Mouse (Mus musculus) liver, embryonic 13.5 days (tissue): ENCODE data around the gene Cope. TPM values are rescaled to one million over a fixed set of nuclear protein-coding genes. Genes with fewer than 3 reads are reported as not detected.

Experiments used
- ATAC-seq: fragments of 200-750 bp; cut with Nextera tagmentation; 2 replicates; pipeline ENCODE4 v1.8.0; 2017; ENCODE audit warnings: low read depth, mild to moderate bottlenecking, moderate number of reproducible peaks, moderate library complexity
- DNase-seq: peaks from one replicate; pipeline ENCODE4 v3.0.0; 2022
- H3K27ac ChIP-seq: fragments of 300-500 bp; sonication (generic); 2 replicates; pipeline ENCODE4 v1.5.1; 2015; ENCODE audit warnings: moderate library complexity, mild to moderate bottlenecking, inconsistent platforms
- H3K27me3 ChIP-seq: fragments of 300-500 bp; sonication (generic); 2 replicates; pipeline ENCODE4 v1.6.1; 2015; ENCODE audit warnings: mild to moderate bottlenecking, inconsistent platforms
- H3K36me3 ChIP-seq: fragments of 300-500 bp; sonication (generic); 2 replicates; pipeline ENCODE4 v1.6.1; 2015; ENCODE audit warnings: mild to moderate bottlenecking, inconsistent platforms
- H3K4me1 ChIP-seq: fragments of 300-500 bp; sonication (generic); replicated peaks from 2 replicates; pipeline ENCODE4 v1.6.1; 2015; ENCODE audit warnings: inconsistent platforms
- H3K4me2 ChIP-seq: fragments of 300-500 bp; sonication (generic); 2 replicates; pipeline ENCODE4 v1.6.1; 2015; ENCODE audit warnings: inconsistent platforms, mild to moderate bottlenecking, moderate library complexity
- H3K4me3 ChIP-seq: fragments of 300-500 bp; sonication (generic); replicated peaks from 2 replicates; pipeline ENCODE4 v1.5.1; 2015; ENCODE audit warnings: mild to moderate bottlenecking, inconsistent platforms
- H3K9ac ChIP-seq: fragments of 300-500 bp; sonication (generic); 2 replicates; pipeline ENCODE4 v1.6.1; 2015; ENCODE audit warnings: mild to moderate bottlenecking, inconsistent platforms
- H3K9me3 ChIP-seq: fragments of 300-500 bp; sonication (generic); replicated peaks from 2 replicates; pipeline ENCODE4 v1.6.1; 2016; ENCODE audit warnings: inconsistent platforms
- WGBS: fragments of 180-500 bp; shearing (Covaris S2); methylation state at CpG from one replicate; pipeline ENCODE4 v1.1.7; 2015; ENCODE audit not compliant: insufficient replicate concordance; 5-methylcytosine and 5-hydroxymethylcytosine counted together
- polyA plus RNA-seq: library from polyadenylated mRNA; unstranded; fragments of >200 nt; fragmentation: Nextera tagmentation; extraction: Ambion mirVana; gene quantifications from 2 replicates; pipeline ENCODE4 v1.2.1, GENCODE M21; 2015

The Cope gene
- polyA plus RNA-seq, 1 experiment from 2014 or later, result 197 TPM

GRCm38 (mm10) chr8:70309311-70309710 is 7.0 kb downstream of the Cope start:
- ATAC-seq (no peak), DNase-seq (no peak)
- Histone ChIP-seq H3K9me3 (no peaks in the 10 kb centered on the region), H3K36me3 (peaks cover 91% of the 10 kb centered on the region), H3K27ac (no peak overlapping the region), H3K27me3 (no peaks in the 10 kb centered on the region), H3K9ac (no peak overlapping the region), H3K4me3 (no peak overlapping the region), H3K4me1 (peaks cover 2% of the 10 kb centered on the region), H3K4me2 (no peak overlapping the region)
- 39% methylated on average over 2 of the region's 2 CpGs for WGBS

DNA sequence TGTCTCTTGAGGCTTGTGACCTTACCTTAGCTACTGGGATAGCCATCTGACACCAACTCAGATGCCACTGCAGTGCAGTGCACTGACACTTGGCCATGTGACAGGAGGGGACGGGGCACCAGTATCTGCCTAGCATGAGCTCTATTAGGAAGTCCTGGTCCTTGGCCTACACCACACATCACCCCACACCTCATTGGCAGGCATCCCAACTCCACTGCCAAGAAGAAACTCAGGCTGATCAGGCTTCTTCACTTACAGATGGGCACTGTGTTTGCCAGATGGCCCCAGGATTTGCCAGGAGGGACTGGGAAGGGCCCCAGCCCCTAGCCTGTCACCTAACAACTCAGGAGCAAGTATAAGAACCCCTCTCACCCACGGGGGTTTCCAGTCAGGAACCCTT is 11.1 kb downstream of the Cope start:
- peaks cover 51% of the 10 kb centered on the region for H3K36me3 ChIP-seq

GRCm38 (mm10) chr8:70315624-70316510 is 13.5 kb downstream of the Cope start, which contains the start of gene Cers1:
Gene Cers1, plus strand, starts transcription at chr8:70315775.
- Histone ChIP-seq H3K4me2 (peak within 1 kb of the TSS; percentile 75), H3K36me3 (peaks cover 29% of the 10 kb centered on the region), H3K9me3 (no peaks in the 10 kb centered on the region), H3K27ac (no peak within 1 kb of the TSS), H3K27me3 (peaks cover 44% of the 10 kb centered on the region), H3K4me1 (peaks cover 22% of the 10 kb centered on the region), H3K9ac (peak within 1 kb of the TSS; percentile 33), H3K4me3 (peak within 1 kb of the TSS; percentile 56)
- peak; percentile 33 for DNase-seq
- peak; percentile 55 for ATAC-seq
- WGBS, result 3% methylated on average over 66 of the region's 66 CpGs

More for the DNA sequence above, 11.1 kb downstream of the Cope start:
- DNase-seq, result no peak
- peaks cover 22% of the 10 kb centered on the region for H3K4me1 ChIP-seq
- H3K27me3 ChIP-seq, result peaks cover 37% of the 10 kb centered on the region
- ATAC-seq, result no peak
- no peak overlapping the region for H3K4me3 ChIP-seq
- H3K27ac ChIP-seq, result no peak overlapping the region
- H3K4me2 ChIP-seq, result no peak overlapping the region
- no peak overlapping the region for H3K9ac ChIP-seq
- 73% methylated on average over 2 of the region's 2 CpGs for WGBS
- no peaks in the 10 kb centered on the region for H3K9me3 ChIP-seq

- 22% methylated on average over 15 of the region's 15 CpGs for WGBS
- no peak overlapping the region for H3K9ac ChIP-seq
- H3K36me3 ChIP-seq, result peaks cover 20% of the 10 kb centered on the region
- H3K27me3 ChIP-seq, result peaks cover 44% of the 10 kb centered on the region
- H3K4me2 ChIP-seq, result peak overlapping the region; percentile 75
- no peaks in the 10 kb centered on the region for H3K9me3 ChIP-seq
- ATAC-seq, result peak; percentile 22; the same call in 1 of the 2 replicates
- H3K4me1 ChIP-seq, result peaks cover 22% of the 10 kb centered on the region
- no peak for DNase-seq
- peak overlapping the region; percentile 56 for H3K4me3 ChIP-seq
- no peak overlapping the region for H3K27ac ChIP-seq
Observed at GRCm38 (mm10) chr8:70316511-70317504, 14.5 kb downstream of the Cope start.

DNA sequence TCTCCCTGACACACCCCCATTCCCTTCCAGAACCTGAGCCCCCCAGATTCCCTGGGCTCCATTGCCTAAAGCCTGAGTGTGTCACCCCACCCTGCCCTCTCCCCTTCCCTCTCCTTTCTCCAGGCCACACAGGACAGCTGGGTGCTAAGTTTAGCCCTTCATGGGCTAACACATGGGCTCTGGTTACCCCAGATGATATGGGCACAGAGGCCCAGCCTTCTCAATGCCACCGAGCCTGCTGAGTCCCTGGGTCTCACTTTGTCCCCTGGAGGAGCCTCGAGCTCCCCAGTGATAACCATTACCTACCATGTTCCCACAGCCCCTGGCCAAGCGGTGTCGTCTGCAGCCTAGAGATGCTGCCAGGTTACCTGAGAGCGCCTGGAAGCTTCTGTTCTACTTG is 15.6 kb downstream of the Cope start:
- Histone ChIP-seq H3K4me2 (no peak overlapping the region), H3K9me3 (no peaks in the 10 kb centered on the region), H3K27me3 (peaks cover 44% of the 10 kb centered on the region), H3K9ac (no peak overlapping the region), H3K36me3 (peaks cover 9% of the 10 kb centered on the region), H3K27ac (no peak overlapping the region), H3K4me1 (peaks cover 22% of the 10 kb centered on the region), H3K4me3 (no peak overlapping the region)
- 63% methylated on average over 5 of the region's 5 CpGs for WGBS
- ATAC-seq (no peak), DNase-seq (no peak)

DNA sequence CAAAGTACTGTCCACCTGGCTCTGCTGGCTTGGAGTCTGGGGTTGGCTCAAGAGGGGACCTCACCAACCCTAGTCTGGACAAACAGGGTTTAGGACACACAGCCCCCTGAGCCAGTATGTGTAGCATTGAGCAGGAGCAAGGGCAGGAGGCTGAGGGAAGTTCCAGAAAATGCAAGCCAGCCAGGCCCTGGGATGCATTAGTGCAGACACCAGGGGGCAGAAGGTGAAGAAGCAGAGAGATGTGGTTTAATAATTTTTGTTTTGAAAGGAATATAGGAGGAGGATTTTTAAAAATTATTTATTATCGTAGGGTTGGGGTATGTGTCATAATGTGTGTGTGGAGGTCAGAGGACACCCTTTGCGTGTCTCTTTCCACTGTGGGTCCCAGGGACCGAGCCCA is 21.4 kb downstream of the Cope start:
- H3K9me3 ChIP-seq, result 0 out of 2 replicates have a peak, but pooled peaks cover 3% of the 10 kb centered on the region

DNA sequence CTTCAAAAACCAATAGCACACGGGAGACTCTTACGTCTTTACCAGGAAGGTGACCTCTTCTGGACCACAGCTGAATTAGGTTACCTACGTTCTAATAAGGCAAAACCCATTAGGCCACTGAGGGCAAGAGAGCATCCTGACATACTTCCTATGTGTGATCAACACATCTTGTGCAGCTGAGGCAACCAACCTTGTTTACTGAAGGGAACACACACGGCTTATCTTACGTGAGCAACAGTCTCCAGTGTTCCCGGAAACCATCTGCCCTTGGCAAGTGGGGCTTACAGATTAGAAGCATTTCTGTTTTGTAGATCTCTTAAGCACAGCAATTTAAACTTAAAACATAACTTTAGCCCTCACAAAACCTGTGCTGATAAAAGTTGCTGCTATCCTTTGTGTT is 25.2 kb downstream of the Cope start:
- Histone ChIP-seq H3K4me3 (no peak overlapping the region), H3K36me3 (peaks cover 20% of the 10 kb centered on the region), H3K9me3 (0 out of 2 replicates have a peak, but pooled peaks cover 3% of the 10 kb centered on the region), H3K27ac (peak overlapping the region; percentile 93), H3K9ac (peak overlapping the region; percentile 41; the same call in 1 of the 2 replicates), H3K4me2 (peak overlapping the region; percentile 33), H3K4me1 (peaks cover 55% of the 10 kb centered on the region), H3K27me3 (no peaks in the 10 kb centered on the region; the same call in 1 of the 2 replicates)
- peak; percentile 75 for ATAC-seq
- 60% methylated on average over 6 of the region's 6 CpGs for WGBS
- DNase-seq, result peak; percentile 64

More for the DNA sequence above, 21.4 kb downstream of the Cope start:
- no peak overlapping the region for H3K4me3 ChIP-seq
- H3K36me3 ChIP-seq, result no peaks in the 10 kb centered on the region; the same call in 1 of the 2 replicates
- no peak overlapping the region; the same call in 1 of the 2 replicates for H3K27ac ChIP-seq
- no peak overlapping the region for H3K4me2 ChIP-seq
- peaks cover 19% of the 10 kb centered on the region for H3K4me1 ChIP-seq
- DNase-seq (no peak), ATAC-seq (no peak)
- H3K27me3 ChIP-seq, result peaks cover 5% of the 10 kb centered on the region
- H3K9ac ChIP-seq, result no peak overlapping the region
- 75% methylated on average over 3 of the region's 3 CpGs for WGBS

- Histone ChIP-seq H3K4me2 (peak within 1 kb of the TSS; percentile 26), H3K36me3 (peaks cover 38% of the 10 kb centered on the region), H3K9ac (no peak within 1 kb of the TSS; the same call in 1 of the 2 replicates), H3K4me1 (peaks cover 55% of the 10 kb centered on the region), H3K9me3 (0 out of 2 replicates have a peak, but pooled peaks cover 3% of the 10 kb centered on the region), H3K27ac (peak within 1 kb of the TSS; percentile 93), H3K4me3 (no peak within 1 kb of the TSS), H3K27me3 (no peaks in the 10 kb centered on the region; the same call in 1 of the 2 replicates)
- ATAC-seq (0 out of 2 replicates have a peak, but pooled peaks have one; percentile 9), DNase-seq (peak; percentile 50)
- 38% methylated on average over 14 of the region's 14 CpGs for WGBS
Observed at GRCm38 (mm10) chr8:70329124-70329834, 27.0 kb downstream of the Cope start, which contains the start of gene Gdf1. Gene Gdf1, plus strand, starts transcription at chr8:70329817.

DNA sequence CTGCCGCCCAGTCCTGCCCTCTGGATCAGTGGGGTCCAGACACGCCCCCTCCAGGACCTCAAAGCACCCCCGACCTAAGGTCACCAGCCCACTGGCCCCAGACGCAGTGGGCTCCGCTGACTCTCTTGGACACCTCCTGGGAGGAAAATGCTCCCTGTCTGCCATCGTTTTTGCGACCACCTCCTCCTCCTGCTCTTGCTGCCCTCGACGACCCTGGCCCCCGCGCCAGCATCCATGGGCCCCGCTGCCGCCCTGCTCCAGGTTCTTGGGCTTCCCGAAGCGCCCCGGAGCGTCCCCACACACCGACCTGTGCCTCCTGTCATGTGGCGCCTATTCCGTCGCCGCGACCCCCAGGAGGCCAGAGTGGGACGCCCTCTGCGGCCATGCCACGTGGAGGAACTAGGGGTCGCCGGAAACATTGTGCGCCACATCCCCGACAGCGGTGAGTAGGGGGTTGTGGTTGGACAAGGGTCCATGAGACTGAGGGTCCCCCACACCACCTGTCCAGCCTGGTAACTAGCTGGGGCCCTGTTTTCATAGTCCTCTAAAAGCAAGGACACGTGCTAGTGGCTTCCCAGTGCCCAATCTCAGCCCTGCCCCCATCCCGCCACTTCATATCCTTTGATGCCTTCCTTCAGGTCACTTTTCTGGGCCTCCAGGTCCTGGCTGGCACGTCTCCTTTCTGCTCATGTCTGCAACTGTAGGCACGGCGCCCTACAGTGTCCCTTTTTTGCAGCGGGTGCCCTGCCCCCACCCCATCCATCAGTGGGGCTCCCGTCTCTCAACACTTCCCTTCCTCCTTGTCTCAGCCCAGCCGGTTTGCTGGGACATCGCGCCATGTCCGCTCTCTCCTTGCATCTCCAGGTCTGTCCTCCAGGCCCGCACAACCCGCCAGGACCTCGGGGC is 27.8 kb downstream of the Cope start:
- Histone ChIP-seq H3K4me1 (peaks cover 55% of the 10 kb centered on the region), H3K4me2 (peak overlapping the region; percentile 26), H3K9ac (no peak overlapping the region; the same call in 1 of the 2 replicates), H3K9me3 (0 out of 2 replicates have a peak, but pooled peaks cover 3% of the 10 kb centered on the region), H3K36me3 (peaks cover 46% of the 10 kb centered on the region), H3K4me3 (no peak overlapping the region), H3K27me3 (no peaks in the 10 kb centered on the region; the same call in 1 of the 2 replicates), H3K27ac (no peak overlapping the region)
- DNase-seq (no peak), ATAC-seq (peak; percentile 6; the same call in 1 of the 2 replicates)
- WGBS, result 20% methylated on average over 45 of the region's 45 CpGs
